Mouse (Mus musculus): ENCODE measurements at regions not wholly inside any gene's neighbourhood (a gene's known extent, or its start where the extent isn't known, plus 50 kb on each side); places are given as distances from the start of the nearest gene placed in this dataset.

DNA sequence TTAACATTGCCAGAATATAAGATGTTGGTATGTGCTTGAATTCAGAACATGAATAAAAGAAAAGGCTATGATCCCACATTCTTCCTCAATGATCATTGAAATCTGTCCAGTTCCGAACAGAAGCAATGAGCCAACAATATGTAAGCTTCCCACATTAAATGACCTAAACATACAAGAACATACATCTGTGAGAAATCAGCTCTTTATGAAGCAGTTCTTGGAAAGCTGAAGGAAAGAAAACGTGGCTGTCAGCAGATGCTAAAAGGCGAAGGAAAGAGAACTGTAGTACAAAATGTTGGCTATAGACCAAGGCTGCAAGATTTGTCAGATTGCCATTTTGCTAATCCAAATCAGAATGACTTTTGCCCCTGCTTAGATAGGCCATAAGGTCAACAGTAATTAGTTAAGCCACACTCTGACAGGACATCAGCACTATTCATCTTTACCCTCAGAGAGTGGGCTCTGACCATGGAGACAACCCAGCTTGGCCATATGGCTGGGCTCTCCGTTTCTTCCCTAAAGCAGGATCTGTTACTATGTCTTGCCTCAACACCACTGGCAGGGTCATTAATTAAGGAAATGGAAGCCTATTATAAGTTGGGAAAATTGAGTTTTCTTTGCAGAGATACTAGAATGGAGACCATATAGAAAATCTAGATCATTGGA, 76.1 kb upstream of the Gm4301 start:
- no peak for TF ChIP-seq CTCF (IDR thresholded peaks at IDR 0.05; ENCODE audit: low read depth, low read length)
- no peak for TF ChIP-seq POLR2A (IDR thresholded peaks at IDR 0.05; ENCODE audit: insufficient read depth, low read length)
- no peak for TF ChIP-seq EP300 (IDR thresholded peaks at IDR 0.05; ENCODE audit: insufficient read depth, low read depth, low read length)
